22 mouse cellular contexts compared by ENCODE assay signal in the genomic region with DNA sequence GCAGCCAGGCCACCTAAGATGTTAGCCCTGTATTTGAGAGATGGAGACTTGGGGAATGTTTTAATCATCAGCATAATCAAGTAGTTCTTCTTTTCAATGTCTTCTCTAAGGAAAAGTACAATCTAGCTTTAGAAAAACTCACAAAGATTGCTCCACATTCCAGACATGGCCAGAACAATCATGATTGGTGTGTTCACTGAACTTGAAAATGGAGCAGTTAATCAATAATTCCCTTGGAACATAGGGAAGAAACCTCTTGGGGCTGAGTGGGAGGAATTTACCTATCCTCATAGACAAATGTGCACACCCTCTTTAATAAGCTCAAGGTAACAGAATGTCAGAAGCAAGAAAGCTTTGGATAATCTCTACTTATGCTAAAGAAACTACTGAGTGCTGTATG.
A peak's percentile ranks its signal among the peaks of the same experiment; 100 is the strongest.
DNase-seq lines count a peak whose midpoint lies in the region; ATAC-seq and TF ChIP-seq lines count a peak whose summit lies in the region.
"Had no signal": no experiment of that assay in that cellular context is flagged by ENCODE, and none has a peak within 500 bp of the region (broad histone marks: within the 10 kb centered on the region; RNA-seq: fewer than 3 reads in every experiment).

No protein-coding gene starts in this region.

- no peak overlapping the region for H3K9ac ChIP-seq in liver, adult 2 months (ENCODE audit: low read depth, low read length)
- no peak overlapping the region for H3K9ac ChIP-seq in liver, embryonic 12.5 days

- no peak overlapping the region for H3K4me2 ChIP-seq in liver, embryonic 12.5 days

- ATAC-seq in liver, embryonic 12.5 days: no peak
- ATAC-seq: activated CD4-positive, CD25-positive, alpha-beta regulatory T cell, adult 4 months; CD4-positive, CD25-positive, alpha-beta regulatory T cell, adult 4 months; Patski had no signal

- no peaks in the 10 kb centered on the region for H3K36me3 ChIP-seq in kidney, adult 2 months (ENCODE audit: control insufficient read depth, insufficient read depth, low read length)
- H3K36me3 ChIP-seq in liver, adult 2 months (ENCODE audit: control insufficient read depth, insufficient read depth, low read length): no peaks in the 10 kb centered on the region
- H3K36me3 ChIP-seq in liver, embryonic 12.5 days: no peaks in the 10 kb centered on the region
- H3K36me3 ChIP-seq: G1E had no signal

- H3K9me3 ChIP-seq in liver, embryonic 12.5 days (replicated peaks): no peaks in the 10 kb centered on the region
- H3K9me3 ChIP-seq: G1E had no signal

- TF ChIP-seq POLR2A in kidney, adult 2 months (IDR thresholded peaks at IDR 0.05; ENCODE audit: low read depth, low read length): no peak
- TF ChIP-seq POLR2A in liver, adult 2 months (IDR thresholded peaks at IDR 0.05; ENCODE audit: extremely low read depth, insufficient read depth, low read length): no peak

- peak; percentile 48 for DNase-seq in heart, adult 11 months
- no peak for DNase-seq in heart, postnatal 25 days (ENCODE audit: low spot score)
- DNase-seq in kidney, adult 2 months: peak; percentile 65
- DNase-seq in kidney, postnatal 14 days: no peak
- peak; percentile 50 for DNase-seq in kidney, adult 9 months
- DNase-seq in kidney, adult 18-20 months: no peak
- DNase-seq in liver, adult 2 months (ENCODE audit: extremely low read depth, low read depth, low spot score): peak; percentile 73
- DNase-seq: adrenal gland, adult 2 months; adrenal gland, adult 8-10 months; adrenal gland, postnatal 10 days; adrenal gland, postnatal 14 days; adrenal gland, postnatal 25 days; adrenal gland, postnatal 36 days; B cell, adult 2 months; cerebellum, adult 11 months; cerebellum, adult 11-12 months had no signal

- H3K27me3 ChIP-seq in kidney, adult 2 months (replicated peaks; ENCODE audit: control insufficient read depth, insufficient read depth, low read length): no peaks in the 10 kb centered on the region
- no peaks in the 10 kb centered on the region for H3K27me3 ChIP-seq in liver, adult 2 months (ENCODE audit: control insufficient read depth, insufficient read depth, low read length)
- no peaks in the 10 kb centered on the region for H3K27me3 ChIP-seq in liver, embryonic 12.5 days (replicated peaks)
- H3K27me3 ChIP-seq: CH12.LX, Patski had no signal

- no peak overlapping the region for H3K27ac ChIP-seq in kidney, adult 2 months (ENCODE audit: insufficient read depth, low read depth, low read length)
- H3K27ac ChIP-seq in liver, adult 2 months (replicated peaks; ENCODE audit: insufficient read depth, low read depth, low read length): no peak overlapping the region
- no peak overlapping the region for H3K27ac ChIP-seq in liver, embryonic 12.5 days

- no peak overlapping the region for H3K4me3 ChIP-seq in kidney, adult 2 months (ENCODE audit: insufficient read depth, low read depth, low read length)
- H3K4me3 ChIP-seq in liver, adult 2 months (ENCODE audit: insufficient read depth, low read depth, low read length): no peak overlapping the region
- no peak overlapping the region for H3K4me3 ChIP-seq in liver, embryonic 12.5 days

- TF ChIP-seq CTCF in kidney, adult 2 months (conservative IDR thresholded peaks at IDR 0.05; ENCODE audit: insufficient read depth, insufficient read length, low read depth, low read length): no peak
- TF ChIP-seq CTCF in liver, adult 2 months (IDR thresholded peaks at IDR 0.05; ENCODE audit: low read depth, low read length): no peak

- peaks cover 12% of the 10 kb centered on the region; the same call in 1 of the 2 replicates for H3K4me1 ChIP-seq in kidney, adult 2 months (ENCODE audit: control insufficient read depth, insufficient read depth, low read length)
- peaks cover 14% of the 10 kb centered on the region for H3K4me1 ChIP-seq in liver, adult 2 months (ENCODE audit: control insufficient read depth, insufficient read depth, low read length)
- H3K4me1 ChIP-seq in liver, embryonic 12.5 days: no peaks in the 10 kb centered on the region

- intact Hi-C loops in heart, postnatal 25 days (cut with DNase I): no loop called here

- no peaks in the 10 kb centered on the region for H3K79me2 ChIP-seq in liver, adult 2 months (ENCODE audit: control insufficient read depth, insufficient read depth, low read length)

Comparison
In these comparisons a context has a peak if more than half of its experiments do, and no peak if none do; other contexts are left out.
1. DNase-seq: peak in heart, adult 11 months (single experiment), kidney, adult 2 months (single experiment), kidney, adult 9 months (single experiment) and liver, adult 2 months (single experiment); none in heart, postnatal 25 days (single experiment), kidney, postnatal 14 days (single experiment) and kidney, adult 18-20 months (single experiment).